Mouse (Mus musculus): ENCODE results near the gene Tom1. TPM values are rescaled to one million over a fixed set of nuclear protein-coding genes. Genes with fewer than 3 reads are reported as not detected.
A peak's percentile ranks its signal among the peaks of the same experiment; 100 is the strongest.

Gene Tom1
- polyA plus RNA-seq (2012; rRNA removed) = 14.5 and 25.4 TPM in 2 replicates

- TF ChIP-seq CTCF (IDR thresholded peaks at IDR 0.05; ENCODE audit: borderline replicate concordance, extremely low read depth, insufficient read depth, insufficient read length) (no peak), POLR2A (IDR thresholded peaks at IDR 0.05; ENCODE audit: borderline replicate concordance, extremely low read depth, insufficient read depth, insufficient read length, poor library complexity, severe bottlenecking) (peak; percentile 17; the same call in 1 of the 2 replicates)
These were observed at the start of gene Tom1 for GRCm38 (mm10) chr8:75033511-75034243. Tom1 (plus strand) TSS chr8:75033705.

GRCm38 (mm10) chr8:74987436-74987835 lies 46.1 kb upstream of the Tom1 start:
- DNase-seq (ENCODE audit: low read depth) = no peak
- no peak for TF ChIP-seq CTCF (IDR thresholded peaks at IDR 0.05; ENCODE audit: borderline replicate concordance, extremely low read depth, insufficient read depth, insufficient read length)
- no peak for TF ChIP-seq POLR2A (IDR thresholded peaks at IDR 0.05; ENCODE audit: borderline replicate concordance, extremely low read depth, insufficient read depth, insufficient read length, poor library complexity, severe bottlenecking)

More at GRCm38 (mm10) chr8:75033511-75034243, at the start of gene Tom1:
- peak; percentile 99 for DNase-seq (ENCODE audit: low read depth)

GRCm38 (mm10) chr8:74990021-74990420 lies 43.5 kb upstream of the Tom1 start:
- DNase-seq (ENCODE audit: low read depth) = no peak
- no peak for TF ChIP-seq POLR2A (IDR thresholded peaks at IDR 0.05; ENCODE audit: borderline replicate concordance, extremely low read depth, insufficient read depth, insufficient read length, poor library complexity, severe bottlenecking)
- TF ChIP-seq CTCF (IDR thresholded peaks at IDR 0.05; ENCODE audit: borderline replicate concordance, extremely low read depth, insufficient read depth, insufficient read length) = no peak

GRCm38 (mm10) chr8:74993081-74993474 lies 40.4 kb upstream of the Tom1 start, which contains the start of gene Hmgxb4:
Hmgxb4 (plus strand) TSS chr8:74993356.
- TF ChIP-seq POLR2A (IDR thresholded peaks at IDR 0.05; ENCODE audit: borderline replicate concordance, extremely low read depth, insufficient read depth, insufficient read length, poor library complexity, severe bottlenecking) = no peak
- TF ChIP-seq CTCF (IDR thresholded peaks at IDR 0.05; ENCODE audit: borderline replicate concordance, extremely low read depth, insufficient read depth, insufficient read length) = no peak
- no peak for DNase-seq (ENCODE audit: low read depth)

GRCm38 (mm10) chr8:74993475-74994451 lies 39.7 kb upstream of the Tom1 start:
- TF ChIP-seq CTCF (IDR thresholded peaks at IDR 0.05; ENCODE audit: borderline replicate concordance, extremely low read depth, insufficient read depth, insufficient read length) (no peak), POLR2A (IDR thresholded peaks at IDR 0.05; ENCODE audit: borderline replicate concordance, extremely low read depth, insufficient read depth, insufficient read length, poor library complexity, severe bottlenecking) (0 out of 2 replicates have a peak, but pooled peaks have one; percentile 27)
- peak; percentile 97 for DNase-seq (ENCODE audit: low read depth)

- TF ChIP-seq POLR2A (IDR thresholded peaks at IDR 0.05; ENCODE audit: borderline replicate concordance, extremely low read depth, insufficient read depth, insufficient read length, poor library complexity, severe bottlenecking) (no peak), CTCF (IDR thresholded peaks at IDR 0.05; ENCODE audit: borderline replicate concordance, extremely low read depth, insufficient read depth, insufficient read length) (no peak)
- peak; percentile 50 for DNase-seq (ENCODE audit: low read depth)
These were observed 39.0 kb upstream of the Tom1 start for GRCm38 (mm10) chr8:74994540-74994939.

- DNase-seq (ENCODE audit: low read depth) = no peak
- TF ChIP-seq CTCF (IDR thresholded peaks at IDR 0.05; ENCODE audit: borderline replicate concordance, extremely low read depth, insufficient read depth, insufficient read length) (no peak), POLR2A (IDR thresholded peaks at IDR 0.05; ENCODE audit: borderline replicate concordance, extremely low read depth, insufficient read depth, insufficient read length, poor library complexity, severe bottlenecking) (no peak)
These were observed 33.1 kb upstream of the Tom1 start for GRCm38 (mm10) chr8:75000431-75000830.

GRCm38 (mm10) chr8:75008826-75009225 lies 24.7 kb upstream of the Tom1 start:
- DNase-seq (ENCODE audit: low read depth) = no peak
- TF ChIP-seq POLR2A (IDR thresholded peaks at IDR 0.05; ENCODE audit: borderline replicate concordance, extremely low read depth, insufficient read depth, insufficient read length, poor library complexity, severe bottlenecking) = no peak
- no peak for TF ChIP-seq CTCF (IDR thresholded peaks at IDR 0.05; ENCODE audit: borderline replicate concordance, extremely low read depth, insufficient read depth, insufficient read length)

- no peak for TF ChIP-seq CTCF (IDR thresholded peaks at IDR 0.05; ENCODE audit: borderline replicate concordance, extremely low read depth, insufficient read depth, insufficient read length)
- TF ChIP-seq POLR2A (IDR thresholded peaks at IDR 0.05; ENCODE audit: borderline replicate concordance, extremely low read depth, insufficient read depth, insufficient read length, poor library complexity, severe bottlenecking) = no peak
- DNase-seq (ENCODE audit: low read depth) = no peak
These were observed 19.9 kb upstream of the Tom1 start for GRCm38 (mm10) chr8:75013557-75013956.

- TF ChIP-seq CTCF (IDR thresholded peaks at IDR 0.05; ENCODE audit: borderline replicate concordance, extremely low read depth, insufficient read depth, insufficient read length) = no peak
- no peak for TF ChIP-seq POLR2A (IDR thresholded peaks at IDR 0.05; ENCODE audit: borderline replicate concordance, extremely low read depth, insufficient read depth, insufficient read length, poor library complexity, severe bottlenecking)
- DNase-seq (ENCODE audit: low read depth) = no peak
These were observed 19.5 kb upstream of the Tom1 start for GRCm38 (mm10) chr8:75013964-75014363.

GRCm38 (mm10) chr8:75015981-75016380 lies 17.5 kb upstream of the Tom1 start:
- TF ChIP-seq POLR2A (IDR thresholded peaks at IDR 0.05; ENCODE audit: borderline replicate concordance, extremely low read depth, insufficient read depth, insufficient read length, poor library complexity, severe bottlenecking) = no peak
- no peak for TF ChIP-seq CTCF (IDR thresholded peaks at IDR 0.05; ENCODE audit: borderline replicate concordance, extremely low read depth, insufficient read depth, insufficient read length)

More at GRCm38 (mm10) chr8:75015981-75016380, 17.5 kb upstream of the Tom1 start:
- no peak for DNase-seq (ENCODE audit: low read depth)
